Mouse (Mus musculus) cerebellum, adult 9-10 months (tissue): ENCODE data around the gene Rest.
A peak's percentile ranks its signal among the peaks of the same experiment; 100 is the strongest.

Experiments
- DNase-seq: peaks from one replicate; pipeline ENCODE4 v3.0.0; 2022

Rest gene

DNA sequence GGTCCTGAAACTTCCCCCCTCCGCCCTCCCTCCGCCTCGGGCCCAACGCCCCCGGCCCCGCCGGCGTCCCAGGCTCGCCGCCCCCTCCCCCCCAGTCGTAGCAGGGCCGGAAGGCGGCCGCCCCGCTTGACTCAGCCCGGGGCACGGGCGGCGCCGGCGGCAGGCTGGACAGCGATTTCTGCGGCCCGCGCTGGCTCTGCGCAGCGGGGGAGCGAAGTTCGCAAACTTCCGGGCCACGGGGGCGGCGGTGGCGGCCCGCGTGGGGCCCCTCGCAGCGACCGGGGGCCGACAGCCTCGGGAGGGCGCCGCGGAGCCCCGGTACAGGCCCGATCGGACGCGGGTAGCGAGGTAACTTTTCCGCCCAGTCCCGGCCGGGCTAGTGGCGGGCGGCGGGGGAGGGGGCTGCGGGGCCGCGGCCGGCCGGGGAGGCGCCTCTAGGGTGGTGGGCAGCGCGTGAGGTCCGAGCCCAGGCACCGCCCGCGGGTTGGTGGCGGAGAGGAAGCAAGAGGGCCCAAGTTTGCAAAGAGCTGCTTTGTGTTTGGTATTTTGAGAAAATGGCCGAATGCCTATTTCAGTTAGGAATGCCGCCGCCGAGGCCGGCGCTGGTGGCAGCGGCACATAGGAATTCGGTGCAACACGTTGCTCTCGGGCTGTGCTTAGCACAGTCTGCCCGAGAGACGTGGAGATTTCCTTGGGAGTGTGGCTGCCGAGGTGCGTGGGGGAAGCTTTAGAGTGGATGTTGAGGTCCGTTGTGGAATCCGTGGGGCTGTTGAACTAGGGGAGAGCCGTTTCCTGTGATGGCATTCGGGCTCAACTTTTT lies 985 bp downstream of the Rest start:
- no peak for DNase-seq

- DNase-seq: no peak
These were observed 1.7 kb downstream of the Rest start for GRCm38 (mm10) chr5:77266886-77267401.

DNA sequence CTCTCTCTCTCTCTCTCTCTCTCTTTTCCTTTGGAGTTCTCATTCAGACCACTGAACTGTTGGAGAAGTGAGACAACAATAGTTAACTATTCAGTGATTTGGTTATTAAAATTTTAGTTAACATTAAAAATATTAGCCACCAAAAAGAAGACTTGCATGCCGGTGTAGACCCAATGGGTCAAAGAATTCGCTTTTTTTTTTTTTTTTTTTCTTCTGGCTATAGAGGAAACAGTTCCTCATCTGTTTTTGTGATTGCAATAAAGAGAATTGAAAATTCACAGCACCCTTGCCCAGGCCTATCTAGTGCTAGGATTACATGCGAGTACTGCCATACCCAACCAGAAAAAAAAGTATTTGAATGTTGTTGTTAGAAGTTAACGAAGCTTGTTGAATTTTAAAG lies 2.1 kb downstream of the Rest start:
- no peak for DNase-seq

GRCm38 (mm10) chr5:77267957-77268624 lies 2.8 kb downstream of the Rest start:
- DNase-seq: no peak

GRCm38 (mm10) chr5:77269399-77269798 lies 4.1 kb downstream of the Rest start:
- DNase-seq: no peak

DNA sequence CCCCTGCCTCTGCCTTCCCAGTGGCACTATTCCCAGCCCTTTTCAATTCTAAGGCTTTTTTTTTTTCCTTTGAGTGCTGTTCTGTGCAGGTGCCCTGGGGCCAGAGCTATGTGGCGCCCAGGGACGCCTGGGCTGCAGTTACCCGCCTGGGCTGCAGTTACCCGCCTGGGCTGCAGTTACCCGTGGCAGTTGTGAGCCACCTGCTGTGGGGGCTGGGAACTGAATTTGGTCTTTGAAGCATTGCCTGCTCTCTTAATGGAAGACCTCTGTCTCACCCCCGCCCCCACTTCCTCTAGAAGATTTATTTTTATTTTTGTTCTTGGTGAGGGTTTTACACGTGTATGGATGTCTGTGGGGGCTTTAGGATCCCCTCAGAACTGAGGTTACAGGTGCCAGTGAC lies 7.9 kb downstream of the Rest start:
- DNase-seq: no peak

GRCm38 (mm10) chr5:77275950-77276349 lies 10.7 kb downstream of the Rest start:
- DNase-seq: no peak

- no peak for DNase-seq
These were observed 11.9 kb downstream of the Rest start for GRCm38 (mm10) chr5:77277204-77277603.

DNA sequence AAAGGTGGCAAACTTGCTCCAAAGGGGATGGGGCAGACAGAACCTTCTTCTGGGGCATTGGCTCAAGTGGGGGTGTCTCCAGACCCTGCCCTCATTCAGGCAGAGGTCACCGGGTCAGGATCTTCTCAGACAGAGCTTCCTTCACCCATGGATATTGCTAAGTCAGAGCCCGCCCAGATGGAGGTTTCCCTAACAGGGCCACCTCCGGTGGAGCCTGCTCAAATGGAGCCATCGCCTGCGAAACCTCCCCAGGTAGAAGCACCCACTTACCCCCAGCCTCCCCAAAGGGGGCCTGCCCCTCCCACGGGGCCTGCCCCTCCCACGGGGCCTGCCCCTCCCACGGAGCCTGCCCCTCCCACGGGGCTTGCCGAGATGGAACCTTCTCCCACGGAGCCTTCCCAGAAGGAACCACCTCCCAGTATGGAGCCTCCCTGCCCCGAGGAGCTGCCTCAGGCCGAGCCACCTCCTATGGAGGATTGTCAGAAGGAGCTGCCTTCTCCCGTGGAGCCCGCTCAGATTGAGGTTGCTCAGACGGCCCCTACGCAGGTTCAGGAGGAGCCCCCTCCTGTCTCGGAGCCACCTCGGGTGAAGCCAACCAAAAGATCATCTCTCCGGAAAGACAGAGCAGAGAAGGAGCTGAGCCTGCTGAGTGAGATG lies 16.4 kb downstream of the Rest start:
- DNase-seq: no peak

DNA sequence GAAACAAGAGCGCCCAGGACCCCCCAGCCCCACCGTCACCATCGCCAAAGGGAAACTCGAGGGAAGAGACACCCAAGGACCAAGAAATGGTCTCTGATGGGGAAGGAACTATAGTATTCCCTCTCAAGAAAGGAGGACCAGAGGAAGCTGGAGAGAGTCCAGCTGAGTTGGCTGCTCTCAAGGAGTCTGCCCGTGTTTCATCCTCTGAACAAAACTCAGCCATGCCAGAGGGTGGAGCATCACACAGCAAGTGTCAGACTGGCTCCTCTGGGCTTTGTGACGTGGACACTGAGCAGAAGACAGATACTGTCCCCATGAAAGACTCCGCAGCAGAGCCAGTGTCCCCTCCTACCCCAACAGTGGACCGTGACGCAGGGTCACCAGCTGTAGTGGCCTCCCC lies 17.0 kb downstream of the Rest start:
- DNase-seq: peak; percentile 53

GRCm38 (mm10) chr5:77285685-77286084 lies 20.4 kb downstream of the Rest start:
- DNase-seq: no peak

- DNase-seq: no peak
These were observed 21.6 kb downstream of the Rest start for GRCm38 (mm10) chr5:77286904-77287303.

DNA sequence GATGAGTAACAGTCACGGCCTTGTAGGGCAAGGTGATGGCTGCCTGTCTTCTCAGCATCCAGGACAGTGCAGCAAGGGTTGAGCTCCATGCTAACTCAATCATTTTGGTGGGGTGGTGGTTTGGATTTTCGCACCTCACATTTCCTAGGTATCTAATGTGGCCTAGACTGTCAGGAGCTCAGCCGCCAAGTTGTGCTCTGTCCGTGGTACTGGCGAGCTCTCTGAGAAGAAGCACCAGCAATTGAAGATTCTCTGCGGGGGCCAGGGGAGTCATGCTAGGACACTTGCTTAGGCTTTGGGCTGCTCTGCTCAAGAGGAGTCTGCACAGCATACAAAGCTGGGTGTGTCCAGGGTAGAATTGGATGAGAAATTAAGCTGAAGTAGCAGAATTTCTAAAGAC lies 22.6 kb downstream of the Rest start:
- DNase-seq: no peak

DNA sequence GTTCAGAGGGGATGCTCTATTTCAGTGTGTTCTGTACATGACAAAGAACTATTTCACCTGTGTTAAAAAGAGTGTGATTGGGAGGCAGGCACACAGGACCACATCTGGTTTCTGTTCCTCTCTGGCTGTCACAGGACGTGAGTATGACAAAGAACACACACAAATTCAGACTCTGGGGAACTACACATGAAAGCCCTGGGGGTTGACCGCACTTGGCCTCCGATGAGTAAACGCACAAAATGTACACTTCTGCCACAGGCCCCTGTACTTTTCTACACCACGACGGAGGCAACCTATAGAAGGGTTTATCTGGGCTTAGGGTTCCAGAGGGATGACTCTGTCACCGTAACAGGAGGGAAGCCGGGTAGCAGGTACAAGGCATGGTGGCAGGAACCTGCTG lies 24.4 kb downstream of the Rest start:
- no peak for DNase-seq

DNA sequence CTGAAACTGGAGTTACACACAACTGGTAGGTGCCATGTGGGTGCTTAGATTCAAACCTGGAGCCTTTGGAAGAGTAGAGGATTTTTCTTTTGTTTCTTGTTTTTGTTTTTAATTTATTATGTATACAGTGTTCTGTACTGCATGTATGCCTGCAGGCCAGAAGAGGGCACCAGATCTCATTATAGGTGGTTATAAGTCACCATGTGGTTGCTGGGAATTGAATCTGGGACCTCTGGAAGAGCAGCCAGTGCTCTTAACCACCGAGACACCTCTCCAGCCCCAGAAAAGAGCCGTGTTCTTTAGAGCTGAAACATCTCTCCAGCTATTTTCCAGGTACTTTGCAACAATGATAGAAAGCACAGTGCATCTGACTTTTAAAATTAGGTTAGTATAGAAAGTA lies 25.3 kb downstream of the Rest start:
- no peak for DNase-seq

GRCm38 (mm10) chr5:77292803-77293522 lies 27.7 kb downstream of the Rest start:
- no peak for DNase-seq

GRCm38 (mm10) chr5:77299486-77299885 lies 34.2 kb downstream of the Rest start:
- DNase-seq: no peak

DNA sequence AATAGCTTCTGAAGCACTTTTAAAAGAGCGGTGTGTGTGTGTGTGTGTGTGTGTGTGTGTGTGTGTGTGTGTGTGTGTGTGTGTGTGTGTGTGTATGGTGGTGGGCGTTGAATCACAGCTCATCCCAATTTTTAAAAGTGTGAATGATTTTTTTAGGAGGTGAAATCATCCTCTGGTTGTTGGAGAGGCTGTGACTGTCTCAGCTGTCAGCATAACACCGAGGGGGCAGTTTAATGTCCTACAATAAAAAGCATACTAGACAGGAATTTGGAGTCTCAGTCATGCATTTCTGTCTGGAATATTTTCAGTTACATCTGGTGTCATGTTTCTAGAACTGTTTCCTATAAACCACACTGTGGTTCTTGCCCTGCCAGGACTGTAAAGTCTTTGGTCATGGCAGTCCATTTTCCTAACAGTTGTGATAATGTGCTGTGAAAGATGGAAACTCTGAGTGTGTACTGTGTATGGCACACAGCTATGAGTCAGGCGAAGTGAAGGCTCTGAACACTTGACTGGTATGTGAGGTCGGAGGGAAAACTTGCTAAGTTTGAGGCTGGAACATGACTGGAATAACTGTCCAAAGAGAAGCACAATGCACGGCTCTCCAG lies 36.1 kb downstream of the Rest start:
- no peak for DNase-seq

GRCm38 (mm10) chr5:77307821-77308553 lies 42.7 kb downstream of the Rest start:
- no peak for DNase-seq

- DNase-seq: peak; percentile 51
These were observed 44.0 kb downstream of the Rest start for GRCm38 (mm10) chr5:77309051-77309906.
